Comparison of ENCODE assay signal across 17 mouse cellular contexts in genomic region chr9:45625889-45626446, GRCm38 (mm10).
A peak's percentile ranks its signal among the peaks of the same experiment; 100 is the strongest.
DNase-seq lines count a peak whose midpoint lies in the region; ATAC-seq and TF ChIP-seq lines count a peak whose summit lies in the region.
"Had no signal": no experiment of that assay in that cellular context is flagged by ENCODE, and none has a peak within 500 bp of the region (broad histone marks: within the 10 kb centered on the region; RNA-seq: fewer than 3 reads in every experiment).

No protein-coding gene starts in this region.

- H3K9ac ChIP-seq in hindbrain, embryonic 11.5 days (ENCODE audit: low read depth, low read length) = no peak overlapping the region
- H3K9ac ChIP-seq in midbrain, embryonic 15.5 days = no peak overlapping the region
- H3K9ac ChIP-seq: kidney, embryonic 15.5 days; limb, embryonic 15.5 days; lung, embryonic 15.5 days had no signal

- no peaks in the 10 kb centered on the region for H3K79me2 ChIP-seq in C2C12 (ENCODE audit: control insufficient read depth, insufficient read depth)

- ATAC-seq in hindbrain, embryonic 11.5 days (ENCODE audit: low FRiP score) = peak; percentile 79
- peak; percentile 67 for ATAC-seq in midbrain, embryonic 15.5 days (replicated peaks)
- ATAC-seq: Patski had no signal

- WGBS in hindbrain, embryonic 11.5 days = 43% methylated on average over 6 of the region's 6 CpGs
- WGBS in midbrain, embryonic 15.5 days = 38% methylated on average over 6 of the region's 6 CpGs

- no peak for TF ChIP-seq POLR2A in brain, embryonic 14.5 days (IDR thresholded peaks at IDR 0.05; ENCODE audit: borderline replicate concordance, extremely low read depth, insufficient read depth, insufficient read length, poor library complexity, severe bottlenecking)

- no peak overlapping the region for H3K4me2 ChIP-seq in hindbrain, embryonic 11.5 days (replicated peaks; ENCODE audit: low read depth, low read length)
- H3K4me2 ChIP-seq in midbrain, embryonic 15.5 days = no peak overlapping the region
- H3K4me2 ChIP-seq: heart, embryonic 11.5 days; kidney, embryonic 15.5 days; limb, embryonic 15.5 days; lung, embryonic 15.5 days had no signal

- peaks cover 5% of the 10 kb centered on the region; the same call in 1 of the 2 replicates for H3K4me1 ChIP-seq in hindbrain, embryonic 11.5 days (replicated peaks; ENCODE audit: control insufficient read depth, insufficient read depth, low read length)
- H3K4me1 ChIP-seq in midbrain, embryonic 15.5 days = peaks cover 33% of the 10 kb centered on the region
- H3K4me1 ChIP-seq: kidney, embryonic 15.5 days; limb, embryonic 15.5 days; lung, embryonic 15.5 days had no signal

- no peak for TF ChIP-seq CTCF in C2C12 (IDR thresholded peaks at IDR 0.05; ENCODE audit: control insufficient read depth, insufficient read depth, insufficient read length)
- TF ChIP-seq CTCF in brain, embryonic 14.5 days (IDR thresholded peaks at IDR 0.05; ENCODE audit: borderline replicate concordance, extremely low read depth, insufficient read depth, insufficient read length) = no peak

- no peaks in the 10 kb centered on the region for H3K79me3 ChIP-seq in C2C12 (ENCODE audit: low read depth)

- peak; percentile 89 for DNase-seq in brain, embryonic 14.5 days (ENCODE audit: low read depth)
- peak; percentile 56 for DNase-seq in hindbrain, embryonic 11.5 days (ENCODE audit: low spot score)
- no peak for DNase-seq in thymus, postnatal 10 days (ENCODE audit: low spot score in 2 of 2)
- no peak for DNase-seq in lung, postnatal 25 days (ENCODE audit: low spot score)
- DNase-seq in cerebellum, adult 11 months = no peak
- DNase-seq: adrenal gland, adult 8-10 months; gastrocnemius, adult 2 months; layer of hippocampus, postnatal 36 days; right cerebral cortex, adult 18-20 months; thymus, postnatal 25 days had no signal

- no peak overlapping the region for H3ac ChIP-seq in C2C12 (ENCODE audit: control insufficient read depth, insufficient read length, low read depth)

- 0 out of 2 replicates have a peak overlapping the region, but pooled peaks have one; percentile 59 for H3K27ac ChIP-seq in hindbrain, embryonic 11.5 days (ENCODE audit: low read depth, low read length)
- peak overlapping the region; percentile 67 for H3K27ac ChIP-seq in midbrain, embryonic 15.5 days
- H3K27ac ChIP-seq: gastrocnemius, adult 2 months; kidney, embryonic 15.5 days; limb, embryonic 15.5 days; lung, embryonic 15.5 days had no signal

- H3K27me3 ChIP-seq in C2C12 (ENCODE audit: control insufficient read depth, insufficient read depth, insufficient read length) = peaks cover 11% of the 10 kb centered on the region
- H3K27me3 ChIP-seq in hindbrain, embryonic 11.5 days (ENCODE audit: control insufficient read depth, insufficient read depth, low read length) = no peaks in the 10 kb centered on the region
- no peaks in the 10 kb centered on the region for H3K27me3 ChIP-seq in midbrain, embryonic 15.5 days (replicated peaks)
- H3K27me3 ChIP-seq: kidney, embryonic 15.5 days; limb, embryonic 15.5 days; lung, embryonic 15.5 days had no signal

- H3K4me3 ChIP-seq in C2C12 (ENCODE audit: insufficient read depth, poor library complexity, severe bottlenecking) = no peak overlapping the region
- H3K4me3 ChIP-seq in hindbrain, embryonic 11.5 days (ENCODE audit: low read depth, low read length) = no peak overlapping the region
- H3K4me3 ChIP-seq in midbrain, embryonic 15.5 days = no peak overlapping the region
- H3K4me3 ChIP-seq: gastrocnemius, adult 2 months; kidney, embryonic 15.5 days; limb, embryonic 15.5 days; lung, embryonic 15.5 days had no signal

- H3K36me3 ChIP-seq in C2C12 (ENCODE audit: control insufficient read depth, insufficient read depth) = no peaks in the 10 kb centered on the region
- H3K36me3 ChIP-seq in hindbrain, embryonic 11.5 days (ENCODE audit: control insufficient read depth, insufficient read depth, low read length) = no peaks in the 10 kb centered on the region
- H3K36me3 ChIP-seq in midbrain, embryonic 15.5 days (replicated peaks) = no peaks in the 10 kb centered on the region
- H3K36me3 ChIP-seq: kidney, embryonic 15.5 days; limb, embryonic 15.5 days; lung, embryonic 15.5 days had no signal

- no peaks in the 10 kb centered on the region for H3K9me3 ChIP-seq in hindbrain, embryonic 11.5 days (ENCODE audit: control insufficient read depth, low read length)
- H3K9me3 ChIP-seq in midbrain, embryonic 15.5 days = no peaks in the 10 kb centered on the region
- H3K9me3 ChIP-seq: kidney, embryonic 15.5 days; limb, embryonic 15.5 days; lung, embryonic 15.5 days had no signal

TF ChIP-seq in C2C12, 6 proteins besides CTCF, POLR2A, EP300 and RAD21:
- TF ChIP-seq USF1 (IDR thresholded peaks at IDR 0.05; ENCODE audit: low read depth) (peak; percentile 7), MYOG (IDR thresholded peaks at IDR 0.05; ENCODE audit: control insufficient read depth, extremely low read depth, insufficient read length) (no peak), FOSL1 (IDR thresholded peaks at IDR 0.05; ENCODE audit: insufficient read depth, low read length, poor library complexity, severe bottlenecking) (no peak)

Comparison
In these comparisons a context has a peak if more than half of its experiments do, and no peak if none do; other contexts are left out.
1. DNase-seq: peak in brain, embryonic 14.5 days (single experiment) and hindbrain, embryonic 11.5 days (single experiment); none in thymus, postnatal 10 days (0 of 2), lung, postnatal 25 days (single experiment) and cerebellum, adult 11 months (single experiment).